Mouse (Mus musculus) ES-Bruce4 (cell line): ENCODE measurements at regions not wholly inside any gene's neighbourhood (a gene's known extent, or its start where the extent isn't known, plus 50 kb on each side); places are given as distances from the start of the nearest gene placed in this dataset.

Experiments
- H3K27ac ChIP-seq: 2 replicates; pipeline ENCODE4 v1.5.1; 2012; ENCODE audit warnings: low read length, inconsistent platforms; ENCODE audit not compliant: insufficient read depth
- H3K27me3 ChIP-seq: 2 replicates; pipeline ENCODE4 v1.6.1; 2012; ENCODE audit warnings: mild to moderate bottlenecking, low read length, inconsistent platforms; ENCODE audit not compliant: control insufficient read depth, poor library complexity, insufficient read depth, severe bottlenecking
- H3K36me3 ChIP-seq: 2 replicates; pipeline ENCODE4 v1.6.1; 2012; ENCODE audit warnings: inconsistent platforms, mild to moderate bottlenecking, low read length, moderate library complexity; ENCODE audit not compliant: control insufficient read depth, poor library complexity, insufficient read depth, severe bottlenecking
- H3K4me1 ChIP-seq: one replicate; pipeline ENCODE4 v1.8.1; 2011; ENCODE audit warnings: low read length; ENCODE audit not compliant: control insufficient read depth, insufficient read depth
- H3K4me3 ChIP-seq: 2 replicates; pipeline ENCODE4 v1.5.1; 2011; ENCODE audit warnings: low read depth, mild to moderate bottlenecking, low read length
- H3K9ac ChIP-seq: 2 replicates; pipeline ENCODE4 v1.6.1; 2012; ENCODE audit warnings: low read depth, mild to moderate bottlenecking, inconsistent platforms; ENCODE audit not compliant: poor library complexity, severe bottlenecking
- H3K9me3 ChIP-seq: replicated peaks from 2 replicates; pipeline ENCODE4 v1.6.1; 2012; ENCODE audit warnings: mild to moderate bottlenecking, low read length, inconsistent platforms; ENCODE audit not compliant: control insufficient read depth, poor library complexity, insufficient read depth, severe bottlenecking
- CTCF ChIP-seq: IDR thresholded peaks from one replicate; pipeline ENCODE4 v1.8.1; 2011; ENCODE audit warnings: low read depth, low read length
- EP300 ChIP-seq: IDR thresholded peaks from 2 replicates; pipeline ENCODE4 v1.6.1; 2011; ENCODE audit warnings: low read depth, low read length; ENCODE audit not compliant: insufficient read depth
- POLR2A ChIP-seq: IDR thresholded peaks from one replicate; pipeline ENCODE4 v1.8.1; 2011; ENCODE audit warnings: low read length; ENCODE audit not compliant: insufficient read depth

DNA sequence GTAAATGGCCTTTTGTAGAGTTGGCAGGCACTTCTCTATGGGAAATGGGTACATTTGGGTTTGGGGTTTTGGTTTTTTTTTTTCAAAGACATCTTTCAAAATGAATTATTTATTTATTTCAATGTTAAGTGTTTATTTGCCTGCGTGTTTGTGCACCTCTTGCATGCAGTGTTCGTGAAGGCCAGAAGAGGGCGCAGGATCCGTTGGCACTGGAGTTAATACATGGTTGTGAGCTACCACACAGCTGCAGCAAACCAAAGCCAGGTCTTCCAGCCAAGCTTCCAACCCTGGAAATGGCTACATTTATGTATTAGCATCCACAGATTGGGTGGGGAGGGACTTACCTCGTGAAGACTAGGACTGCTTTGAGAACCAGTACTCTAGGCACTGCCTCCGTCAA is 362.3 kb upstream of the 5930422O12Rik start:
- Histone ChIP-seq H3K36me3 (no peaks in the 10 kb centered on the region), H3K4me1 (no peaks in the 10 kb centered on the region), H3K4me3 (no peak overlapping the region), H3K9me3 (no peaks in the 10 kb centered on the region), H3K27me3 (no peaks in the 10 kb centered on the region), H3K27ac (no peak overlapping the region), H3K9ac (no peak overlapping the region)
- TF ChIP-seq POLR2A = no peak
- TF ChIP-seq CTCF = peak; percentile 50
- TF ChIP-seq EP300 = no peak

DNA sequence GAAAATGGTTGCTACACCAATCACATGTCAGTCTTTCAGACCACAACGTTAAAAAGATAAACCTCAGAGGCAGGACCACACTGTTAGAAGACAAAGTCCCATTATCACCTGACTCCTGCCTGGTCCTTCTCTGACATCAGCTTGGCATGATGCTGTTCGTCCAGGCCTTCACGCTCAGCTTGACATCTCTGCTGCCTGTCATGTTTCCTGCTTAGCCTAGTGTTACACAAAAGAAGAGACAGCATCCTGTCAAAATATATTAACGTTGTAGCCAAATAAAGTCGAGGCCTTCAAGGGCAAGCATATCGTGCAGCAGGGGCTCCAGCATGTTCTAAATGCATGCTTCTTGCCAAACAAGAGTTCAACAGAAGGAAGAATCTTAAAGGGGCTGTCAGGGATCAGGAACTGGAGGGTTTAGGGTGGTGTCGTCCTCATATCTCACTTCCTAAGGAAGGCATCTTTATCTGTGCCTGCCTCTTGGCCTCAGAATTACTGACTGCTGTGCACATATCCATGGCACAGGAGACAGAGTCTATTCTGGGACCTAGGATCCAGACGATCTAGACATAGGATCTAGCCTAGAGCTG is 361.0 kb upstream of the 5930422O12Rik start:
- TF ChIP-seq CTCF = no peak
- no peak for TF ChIP-seq EP300
- TF ChIP-seq POLR2A = no peak
- H3K4me1 ChIP-seq = no peaks in the 10 kb centered on the region

GRCm38 (mm10) chr8:33068468-33068867 is 360.0 kb upstream of the 5930422O12Rik start:
- no peak for TF ChIP-seq EP300
- TF ChIP-seq POLR2A = no peak
- TF ChIP-seq CTCF = peak; percentile 61
- no peak overlapping the region for H3K27ac ChIP-seq
- H3K9ac ChIP-seq = no peak overlapping the region
- H3K36me3 ChIP-seq = no peaks in the 10 kb centered on the region
- no peaks in the 10 kb centered on the region for H3K27me3 ChIP-seq
- H3K9me3 ChIP-seq = no peaks in the 10 kb centered on the region
- H3K4me3 ChIP-seq = no peak overlapping the region
- H3K4me1 ChIP-seq = no peaks in the 10 kb centered on the region

More for the DNA sequence above, 361.0 kb upstream of the 5930422O12Rik start:
- Histone ChIP-seq H3K27ac (no peak overlapping the region), H3K9ac (no peak overlapping the region), H3K27me3 (no peaks in the 10 kb centered on the region), H3K36me3 (no peaks in the 10 kb centered on the region), H3K4me3 (no peak overlapping the region), H3K9me3 (no peaks in the 10 kb centered on the region)

- TF ChIP-seq EP300 (no peak), CTCF (no peak), POLR2A (no peak)
Measured at GRCm38 (mm10) chr8:33075186-33075585, 353.3 kb upstream of the 5930422O12Rik start.

DNA sequence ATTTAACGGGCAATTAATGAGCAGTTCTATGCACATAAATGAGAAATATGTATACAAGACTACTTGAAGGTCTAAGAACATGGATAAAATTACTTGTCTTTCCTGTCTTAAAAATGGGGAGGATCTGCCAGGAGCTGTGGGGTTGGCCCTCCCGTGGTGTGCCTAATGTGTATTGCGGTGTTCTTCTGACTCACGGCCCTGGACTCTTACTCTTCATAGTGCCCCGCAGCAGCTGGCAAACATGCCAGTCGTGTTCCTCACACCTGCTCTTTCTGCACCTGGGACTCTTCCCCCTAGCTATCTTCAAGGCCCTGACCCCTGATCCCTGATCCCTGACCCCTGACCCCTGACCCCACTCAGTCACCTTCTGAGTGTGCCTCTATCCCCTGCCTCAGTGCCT is 352.3 kb upstream of the 5930422O12Rik start:
- H3K9me3 ChIP-seq = no peaks in the 10 kb centered on the region
- no peaks in the 10 kb centered on the region for H3K27me3 ChIP-seq
- no peak overlapping the region for H3K27ac ChIP-seq
- H3K4me3 ChIP-seq = no peak overlapping the region
- H3K36me3 ChIP-seq = no peaks in the 10 kb centered on the region
- H3K4me1 ChIP-seq = no peaks in the 10 kb centered on the region
- TF ChIP-seq EP300 = no peak
- TF ChIP-seq POLR2A = no peak
- no peak for TF ChIP-seq CTCF
- no peak overlapping the region for H3K9ac ChIP-seq

More at GRCm38 (mm10) chr8:33075186-33075585, 353.3 kb upstream of the 5930422O12Rik start:
- H3K4me1 ChIP-seq = no peaks in the 10 kb centered on the region
- no peak overlapping the region for H3K9ac ChIP-seq
- H3K27ac ChIP-seq = no peak overlapping the region
- no peak overlapping the region for H3K4me3 ChIP-seq
- no peaks in the 10 kb centered on the region for H3K36me3 ChIP-seq
- no peaks in the 10 kb centered on the region for H3K27me3 ChIP-seq
- no peaks in the 10 kb centered on the region for H3K9me3 ChIP-seq

DNA sequence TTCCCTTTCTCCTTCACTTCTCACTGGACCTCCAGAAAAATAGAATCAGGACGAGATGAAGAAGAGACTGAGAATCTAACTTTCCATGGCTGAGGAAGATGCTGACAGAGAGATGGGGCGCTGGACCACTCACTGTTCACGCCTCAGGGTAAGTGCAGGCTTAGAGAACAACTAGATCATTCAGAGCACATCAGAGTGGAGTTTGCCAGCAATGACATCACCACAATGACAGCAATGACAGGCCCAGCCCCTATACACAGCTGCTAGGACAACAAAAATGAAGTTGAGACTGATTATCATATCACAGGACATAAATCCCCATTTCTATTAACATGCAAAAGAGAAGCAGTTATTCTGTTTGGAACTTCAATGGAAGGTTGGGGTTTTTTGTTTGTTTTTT is 350.4 kb upstream of the 5930422O12Rik start:
- no peak overlapping the region for H3K4me3 ChIP-seq
- H3K9ac ChIP-seq = no peak overlapping the region
- TF ChIP-seq EP300 (no peak), CTCF (no peak), POLR2A (no peak)
- H3K9me3 ChIP-seq = no peaks in the 10 kb centered on the region
- no peak overlapping the region for H3K27ac ChIP-seq
- no peaks in the 10 kb centered on the region for H3K36me3 ChIP-seq
- H3K4me1 ChIP-seq = no peaks in the 10 kb centered on the region
- no peaks in the 10 kb centered on the region for H3K27me3 ChIP-seq
